Mouse (Mus musculus): ENCODE measurements around the gene Ttll12. TPM values are rescaled to one million over a fixed set of nuclear protein-coding genes. Genes with fewer than 3 reads are reported as not detected.

The Ttll12 gene
- polyA plus RNA-seq, 1 experiment = 27.8 TPM

GRCm38 (mm10) chr15:83534960-83535889 lies 59.7 kb downstream of the Ttll12 start:
- peaks cover 17% of the 10 kb centered on the region for H3K27me3 ChIP-seq (ENCODE audit: control insufficient read depth)
- H3K4me1 ChIP-seq (ENCODE audit: control insufficient read depth) = peaks cover 2% of the 10 kb centered on the region
- H3K36me3 ChIP-seq (ENCODE audit: control insufficient read depth) = no peaks in the 10 kb centered on the region
- TF ChIP-seq TAL1 (IDR thresholded peaks at IDR 0.05; ENCODE audit: low read length) (no peak), GATA1 (IDR thresholded peaks at IDR 0.05; ENCODE audit: low read length) (no peak)
- H3K9me3 ChIP-seq (ENCODE audit: control insufficient read depth, low read length) = no peaks in the 10 kb centered on the region
- no peak overlapping the region for H3K4me3 ChIP-seq (replicated peaks)

- peaks cover 2% of the 10 kb centered on the region for H3K4me1 ChIP-seq (ENCODE audit: control insufficient read depth)
- H3K27me3 ChIP-seq (ENCODE audit: control insufficient read depth) = peaks cover 43% of the 10 kb centered on the region
- TF ChIP-seq GATA1 (IDR thresholded peaks at IDR 0.05; ENCODE audit: low read length) = no peak
- no peak for TF ChIP-seq TAL1 (IDR thresholded peaks at IDR 0.05; ENCODE audit: low read length)
- no peaks in the 10 kb centered on the region for H3K36me3 ChIP-seq (ENCODE audit: control insufficient read depth)
- H3K4me3 ChIP-seq (replicated peaks) = no peak overlapping the region
- H3K9me3 ChIP-seq (ENCODE audit: control insufficient read depth, low read length) = no peaks in the 10 kb centered on the region
Observed at GRCm38 (mm10) chr15:83532606-83533005, 62.4 kb downstream of the Ttll12 start.

- Histone ChIP-seq H3K9me3 (ENCODE audit: control insufficient read depth, low read length) (peaks cover under 1% of the 10 kb centered on the region; the same call in 1 of the 2 replicates), H3K4me3 (replicated peaks) (no peak overlapping the region), H3K27me3 (ENCODE audit: control insufficient read depth) (peaks cover 49% of the 10 kb centered on the region), H3K4me1 (ENCODE audit: control insufficient read depth) (peaks cover 6% of the 10 kb centered on the region), H3K36me3 (ENCODE audit: control insufficient read depth) (no peaks in the 10 kb centered on the region)
- TF ChIP-seq GATA1 (IDR thresholded peaks at IDR 0.05; ENCODE audit: low read length) = no peak
- TF ChIP-seq TAL1 (IDR thresholded peaks at IDR 0.05; ENCODE audit: low read length) = no peak
Observed at GRCm38 (mm10) chr15:83531961-83532469, 62.9 kb downstream of the Ttll12 start.

GRCm38 (mm10) chr15:83530688-83531087 lies 64.3 kb downstream of the Ttll12 start:
- Histone ChIP-seq H3K9me3 (ENCODE audit: control insufficient read depth, low read length) (peaks cover 4% of the 10 kb centered on the region; the same call in 1 of the 2 replicates), H3K36me3 (ENCODE audit: control insufficient read depth) (no peaks in the 10 kb centered on the region), H3K4me3 (replicated peaks) (no peak overlapping the region), H3K4me1 (ENCODE audit: control insufficient read depth) (peaks cover 16% of the 10 kb centered on the region), H3K27me3 (ENCODE audit: control insufficient read depth) (peaks cover 62% of the 10 kb centered on the region)
- TF ChIP-seq TAL1 (IDR thresholded peaks at IDR 0.05; ENCODE audit: low read length) = no peak
- TF ChIP-seq GATA1 (IDR thresholded peaks at IDR 0.05; ENCODE audit: low read length) = no peak

GRCm38 (mm10) chr15:83530233-83530632 lies 64.7 kb downstream of the Ttll12 start:
- H3K27me3 ChIP-seq (ENCODE audit: control insufficient read depth) = peaks cover 67% of the 10 kb centered on the region
- peaks cover 4% of the 10 kb centered on the region; the same call in 1 of the 2 replicates for H3K9me3 ChIP-seq (ENCODE audit: control insufficient read depth, low read length)
- H3K4me3 ChIP-seq (replicated peaks) = no peak overlapping the region
- no peak for TF ChIP-seq TAL1 (IDR thresholded peaks at IDR 0.05; ENCODE audit: low read length)
- no peak for TF ChIP-seq GATA1 (IDR thresholded peaks at IDR 0.05; ENCODE audit: low read length)
- peaks cover 16% of the 10 kb centered on the region for H3K4me1 ChIP-seq (ENCODE audit: control insufficient read depth)
- no peaks in the 10 kb centered on the region for H3K36me3 ChIP-seq (ENCODE audit: control insufficient read depth)

- Histone ChIP-seq H3K4me1 (ENCODE audit: control insufficient read depth) (peaks cover 16% of the 10 kb centered on the region), H3K36me3 (ENCODE audit: control insufficient read depth) (no peaks in the 10 kb centered on the region), H3K4me3 (replicated peaks) (no peak overlapping the region), H3K27me3 (ENCODE audit: control insufficient read depth) (peaks cover 72% of the 10 kb centered on the region), H3K9me3 (ENCODE audit: control insufficient read depth, low read length) (peaks cover 4% of the 10 kb centered on the region; the same call in 1 of the 2 replicates)
- no peak for TF ChIP-seq TAL1 (IDR thresholded peaks at IDR 0.05; ENCODE audit: low read length)
- TF ChIP-seq GATA1 (IDR thresholded peaks at IDR 0.05; ENCODE audit: low read length) = no peak
Observed at GRCm38 (mm10) chr15:83529765-83530164, 65.2 kb downstream of the Ttll12 start.

- peaks cover 16% of the 10 kb centered on the region for H3K4me1 ChIP-seq (ENCODE audit: control insufficient read depth)
- TF ChIP-seq TAL1 (IDR thresholded peaks at IDR 0.05; ENCODE audit: low read length) (no peak), GATA1 (IDR thresholded peaks at IDR 0.05; ENCODE audit: low read length) (no peak)
- peaks cover 80% of the 10 kb centered on the region for H3K27me3 ChIP-seq (ENCODE audit: control insufficient read depth)
- no peak overlapping the region for H3K4me3 ChIP-seq (replicated peaks)
- no peaks in the 10 kb centered on the region for H3K36me3 ChIP-seq (ENCODE audit: control insufficient read depth)
- peaks cover 4% of the 10 kb centered on the region; the same call in 1 of the 2 replicates for H3K9me3 ChIP-seq (ENCODE audit: control insufficient read depth, low read length)
Observed at GRCm38 (mm10) chr15:83528892-83529291, 66.1 kb downstream of the Ttll12 start.

- Histone ChIP-seq H3K27me3 (ENCODE audit: control insufficient read depth) (peaks cover 89% of the 10 kb centered on the region), H3K9me3 (ENCODE audit: control insufficient read depth, low read length) (peaks cover 4% of the 10 kb centered on the region; the same call in 1 of the 2 replicates), H3K4me3 (replicated peaks) (no peak overlapping the region), H3K4me1 (ENCODE audit: control insufficient read depth) (peaks cover 19% of the 10 kb centered on the region), H3K36me3 (ENCODE audit: control insufficient read depth) (no peaks in the 10 kb centered on the region)
- TF ChIP-seq TAL1 (IDR thresholded peaks at IDR 0.05; ENCODE audit: low read length) (no peak), GATA1 (IDR thresholded peaks at IDR 0.05; ENCODE audit: low read length) (no peak)
Observed at GRCm38 (mm10) chr15:83527747-83528146, 67.2 kb downstream of the Ttll12 start.

- Histone ChIP-seq H3K27me3 (ENCODE audit: control insufficient read depth) (peaks cover 92% of the 10 kb centered on the region), H3K9me3 (ENCODE audit: control insufficient read depth, low read length) (peaks cover 4% of the 10 kb centered on the region; the same call in 1 of the 2 replicates), H3K4me3 (replicated peaks) (peak overlapping the region; percentile 62), H3K4me1 (ENCODE audit: control insufficient read depth) (peaks cover 16% of the 10 kb centered on the region), H3K36me3 (ENCODE audit: control insufficient read depth) (no peaks in the 10 kb centered on the region)
- TF ChIP-seq GATA1 (IDR thresholded peaks at IDR 0.05; ENCODE audit: low read length) (no peak), TAL1 (IDR thresholded peaks at IDR 0.05; ENCODE audit: low read length) (no peak)
Observed at GRCm38 (mm10) chr15:83527092-83527437, 67.9 kb downstream of the Ttll12 start.
